Mouse (Mus musculus) CD4-positive, CD25-positive, alpha-beta regulatory T cell, adult 9 weeks (primary cell): ENCODE data around the gene Rbm41. TPM values are rescaled to one million over a fixed set of nuclear protein-coding genes. Genes with fewer than 3 reads are reported as not detected.

Experiments used
- polyA plus RNA-seq: library from polyadenylated mRNA; unstranded; fragments of 100-300 nt; shearing (Covaris generic); gene quantifications from one replicate; pipeline ENCODE4 v1.2.1, GENCODE M21; 2017

Rbm41 gene
- polyA plus RNA-seq: 14.8 TPM

GRCm38 (mm10) chrX:139997740-139998690 is at the start of gene Rbm41:
TSS of gene Rbm41 (minus strand) at chrX:139998595.

GRCm38 (mm10) chrX:139870938-139871791 is 127.2 kb downstream of the Rbm41 start, which contains the start of gene Morc4:
TSS of gene Morc4 (minus strand) at chrX:139871677.

Other genes starting within 250 kb of the Rbm41 start
- not detected for gene Ripply1, start 216.2 kb downstream of the Rbm41 start, polyA plus RNA-seq
- not detected for gene Cldn2, start 197.8 kb downstream of the Rbm41 start, polyA plus RNA-seq
- gene Morc4, start 126.9 kb downstream of the Rbm41 start, polyA plus RNA-seq: not detected
- gene Nup62cl, start 64.1 kb upstream of the Rbm41 start, polyA plus RNA-seq: not detected
- not detected for gene Pih1h3b, start 64.3 kb upstream of the Rbm41 start, polyA plus RNA-seq